Mouse (Mus musculus) thymus, adult 2 months (tissue): ENCODE data around the gene Isg20l2. TPM values are rescaled to one million over a fixed set of nuclear protein-coding genes. Genes with fewer than 3 reads are reported as not detected.
A peak's percentile ranks its signal among the peaks of the same experiment; 100 is the strongest.

Experiments
- DNase-seq: peaks from one replicate; pipeline ENCODE4 v3.0.0; 2021
- H3K27ac ChIP-seq: fragments of 200-500 bp; 2 replicates; pipeline ENCODE4 v1.5.1; 2012; ENCODE audit warnings: low read length, control low read depth; ENCODE audit not compliant: control insufficient read depth, insufficient read depth
- H3K27me3 ChIP-seq: fragments of 200-500 bp; 2 replicates; pipeline ENCODE4 v1.6.1; 2012; ENCODE audit warnings: mild to moderate bottlenecking, low read length, moderate library complexity, mixed read lengths; ENCODE audit not compliant: control insufficient read depth, insufficient read depth
- H3K36me3 ChIP-seq: fragments of 200-500 bp; 2 replicates; pipeline ENCODE4 v1.6.1; 2012; ENCODE audit warnings: mild to moderate bottlenecking, low read length, moderate library complexity; ENCODE audit not compliant: control insufficient read depth, insufficient read depth
- H3K4me1 ChIP-seq: fragments of 200-500 bp; replicated peaks from 2 replicates; pipeline ENCODE4 v1.6.1; 2012; ENCODE audit warnings: low read length; ENCODE audit not compliant: control insufficient read depth, insufficient read depth
- H3K4me3 ChIP-seq: fragments of 200-500 bp; 2 replicates; pipeline ENCODE4 v1.5.1; 2012; ENCODE audit warnings: mild to moderate bottlenecking, low read length, control low read depth, moderate library complexity; ENCODE audit not compliant: control insufficient read depth, insufficient read depth
- CTCF ChIP-seq: fragments of 200-500 bp; IDR thresholded peaks from 2 replicates; pipeline ENCODE4 v1.5.1; 2012; ENCODE audit warnings: mild to moderate bottlenecking, control low read depth, low read length, moderate library complexity, borderline replicate concordance; ENCODE audit not compliant: control insufficient read depth, poor library complexity, insufficient read depth; ENCODE audit errors: extremely low read depth
- POLR2A ChIP-seq: fragments of 200-500 bp; IDR thresholded peaks from 2 replicates; pipeline ENCODE4 v1.6.1; 2012; ENCODE audit warnings: mild to moderate bottlenecking, low read length, control low read depth, moderate library complexity; ENCODE audit not compliant: control insufficient read depth, poor library complexity, insufficient read depth; ENCODE audit errors: extremely low read depth
- WGBS: fragments of 180-500 bp; shearing (Covaris S2); methylation state at CpG from one replicate; pipeline ENCODE4 v1.1.7; 2018; 5-methylcytosine and 5-hydroxymethylcytosine counted together
- polyA plus RNA-seq: library from polyadenylated mRNA; depleted of rRNA; stranded (reverse); fragments of >200 nt; gene quantifications from 2 replicates; pipeline ENCODE4 v1.2.3, GENCODE M21; 2012

Isg20l2 gene
- polyA plus RNA-seq, 1 experiment: 31.6 TPM

DNA sequence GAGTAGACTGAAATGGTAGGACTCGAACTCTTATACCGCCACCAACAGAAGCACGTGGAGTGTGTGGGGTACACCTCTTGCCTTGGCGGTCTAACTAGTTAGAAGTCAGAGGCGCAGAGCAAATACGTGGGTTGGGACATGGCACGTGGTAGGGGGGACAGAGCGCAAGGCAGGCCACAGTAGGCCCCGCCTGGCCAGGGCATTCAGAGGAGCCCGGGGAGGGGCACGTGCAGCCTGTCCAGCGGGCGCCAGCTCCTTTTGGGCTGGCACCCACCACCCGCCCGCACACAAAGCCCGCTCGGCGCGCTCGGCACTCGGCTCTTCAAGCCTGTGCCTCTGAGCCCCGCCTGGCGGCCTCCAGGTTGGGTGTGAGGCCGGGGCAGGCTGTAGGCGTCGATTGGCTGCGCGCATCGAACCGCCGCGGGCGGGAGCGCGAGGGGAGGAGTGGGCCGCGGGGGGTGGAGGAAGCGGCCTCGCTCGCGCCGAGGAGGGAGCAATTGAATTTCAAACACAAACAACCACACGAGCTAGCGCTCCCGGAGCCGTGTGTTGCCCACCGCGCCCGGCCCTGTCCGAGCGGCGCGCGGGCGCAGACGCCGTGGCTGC, 24.1 kb upstream of the Isg20l2 start, which contains the start of gene Hdgf:
TSS of gene Hdgf (plus strand) at position 442 of the 606 bp plus-strand sequence.
- WGBS: under 1% methylated on average over 57 of the region's 57 CpGs
- TF ChIP-seq POLR2A (peak; percentile 46; the same call in 1 of the 2 replicates), CTCF (peak; percentile 71; the same call in 1 of the 2 replicates)
- Histone ChIP-seq H3K4me3 (peak within 1 kb of the TSS; percentile 100), H3K36me3 (no peaks in the 10 kb centered on the region), H3K27me3 (no peaks in the 10 kb centered on the region), H3K27ac (peak within 1 kb of the TSS; percentile 40), H3K4me1 (peaks cover 31% of the 10 kb centered on the region)
- peak; percentile 95 for DNase-seq

DNA sequence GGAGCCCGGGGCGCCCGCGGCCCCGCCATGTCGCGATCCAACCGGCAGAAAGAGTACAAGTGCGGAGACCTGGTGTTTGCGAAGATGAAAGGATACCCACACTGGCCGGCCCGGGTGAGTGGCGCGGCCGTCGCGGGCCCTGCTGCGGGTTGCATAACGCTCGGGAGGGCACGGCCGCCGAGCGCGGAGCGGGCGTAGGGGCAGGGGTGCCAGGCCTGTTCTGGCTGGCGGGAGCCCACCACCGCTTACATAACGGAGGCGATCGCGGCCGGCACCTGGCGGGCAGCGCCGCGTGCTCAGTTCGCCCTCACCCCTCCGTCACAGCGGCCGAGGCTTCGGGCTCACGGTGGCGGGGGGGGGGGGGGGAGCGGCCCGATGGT, 23.5 kb upstream of the Isg20l2 start:
- DNase-seq: no peak
- H3K4me3 ChIP-seq: peak overlapping the region; percentile 100
- no peaks in the 10 kb centered on the region for H3K27me3 ChIP-seq
- TF ChIP-seq POLR2A (no peak), CTCF (no peak)
- H3K27ac ChIP-seq: peak overlapping the region; percentile 40
- under 1% methylated on average over 45 of the region's 47 CpGs for WGBS
- H3K4me1 ChIP-seq: peaks cover 31% of the 10 kb centered on the region
- no peaks in the 10 kb centered on the region for H3K36me3 ChIP-seq

GRCm38 (mm10) chr3:87906981-87907857, 22.9 kb upstream of the Isg20l2 start:
- TF ChIP-seq CTCF (no peak), POLR2A (no peak)
- peaks cover 31% of the 10 kb centered on the region for H3K4me1 ChIP-seq
- DNase-seq: no peak
- no peaks in the 10 kb centered on the region for H3K36me3 ChIP-seq
- WGBS: under 1% methylated on average over 27 of the region's 27 CpGs
- H3K4me3 ChIP-seq: peak overlapping the region; percentile 100
- H3K27ac ChIP-seq: peak overlapping the region; percentile 9; the same call in 1 of the 2 replicates
- no peaks in the 10 kb centered on the region for H3K27me3 ChIP-seq

- Histone ChIP-seq H3K36me3 (no peaks in the 10 kb centered on the region), H3K4me3 (peak overlapping the region; percentile 100), H3K4me1 (peaks cover 31% of the 10 kb centered on the region), H3K27me3 (no peaks in the 10 kb centered on the region), H3K27ac (peak overlapping the region; percentile 18; the same call in 1 of the 2 replicates)
- WGBS: 7% methylated on average over 1 of the region's 1 CpGs
- DNase-seq: no peak
- TF ChIP-seq CTCF (no peak), POLR2A (no peak)
These were observed 22.2 kb upstream of the Isg20l2 start for GRCm38 (mm10) chr3:87907906-87908305.

DNA sequence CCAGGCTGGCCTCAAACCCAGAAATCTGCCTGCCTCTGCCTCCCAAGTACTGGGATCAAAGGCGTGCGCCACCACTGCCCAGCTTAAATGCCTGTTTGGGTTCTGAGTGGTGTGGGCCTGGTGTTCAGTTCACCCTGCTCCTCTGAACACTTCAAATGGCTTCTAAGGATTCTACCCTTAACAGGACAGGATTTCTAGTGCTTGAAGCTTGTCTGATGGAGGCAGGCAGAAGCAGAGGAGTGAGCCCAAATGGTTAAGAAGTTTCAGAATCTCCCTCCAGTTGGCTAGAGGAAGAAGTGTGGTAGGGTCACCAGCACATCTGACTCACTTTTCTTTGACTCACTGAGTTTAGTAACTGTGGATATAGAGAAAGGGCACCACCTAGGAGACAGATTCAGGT, 20.7 kb upstream of the Isg20l2 start:
- Histone ChIP-seq H3K4me1 (peaks cover 31% of the 10 kb centered on the region), H3K4me3 (no peak overlapping the region), H3K27ac (no peak overlapping the region), H3K27me3 (no peaks in the 10 kb centered on the region), H3K36me3 (peaks cover 3% of the 10 kb centered on the region; the same call in 1 of the 2 replicates)
- WGBS: 98% methylated on average over 2 of the region's 2 CpGs
- DNase-seq: no peak
- no peak for TF ChIP-seq POLR2A
- no peak for TF ChIP-seq CTCF

DNA sequence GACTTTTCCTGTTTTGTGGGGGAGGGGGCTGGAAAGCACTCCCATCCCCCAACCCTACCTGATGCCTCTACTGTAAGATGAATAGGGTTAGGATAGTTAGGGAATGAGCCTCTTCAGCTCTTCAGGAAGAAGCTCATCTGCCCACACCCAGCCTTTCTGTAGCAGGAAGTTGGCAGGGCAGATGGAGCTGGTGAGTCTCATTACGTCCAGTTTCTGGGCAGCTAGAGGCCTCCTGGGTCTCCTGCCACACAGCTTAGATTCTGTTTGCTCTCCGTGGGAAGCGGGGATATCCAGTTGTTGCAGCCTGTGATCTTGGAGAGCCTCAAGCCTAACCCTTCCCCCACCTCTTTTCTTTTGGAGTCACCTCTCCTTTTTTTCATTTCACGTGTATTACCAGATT, 20.2 kb upstream of the Isg20l2 start:
- DNase-seq: no peak
- Histone ChIP-seq H3K4me1 (peaks cover 31% of the 10 kb centered on the region), H3K27ac (0 out of 2 replicates have a peak overlapping the region, but pooled peaks have one; percentile 2), H3K27me3 (no peaks in the 10 kb centered on the region), H3K4me3 (no peak overlapping the region), H3K36me3 (peaks cover 7% of the 10 kb centered on the region; the same call in 1 of the 2 replicates)
- TF ChIP-seq CTCF (no peak), POLR2A (no peak)
- WGBS: 68% methylated on average over 4 of the region's 4 CpGs
